ENCODE assay signal across 35 mouse cellular contexts in the genomic region with DNA sequence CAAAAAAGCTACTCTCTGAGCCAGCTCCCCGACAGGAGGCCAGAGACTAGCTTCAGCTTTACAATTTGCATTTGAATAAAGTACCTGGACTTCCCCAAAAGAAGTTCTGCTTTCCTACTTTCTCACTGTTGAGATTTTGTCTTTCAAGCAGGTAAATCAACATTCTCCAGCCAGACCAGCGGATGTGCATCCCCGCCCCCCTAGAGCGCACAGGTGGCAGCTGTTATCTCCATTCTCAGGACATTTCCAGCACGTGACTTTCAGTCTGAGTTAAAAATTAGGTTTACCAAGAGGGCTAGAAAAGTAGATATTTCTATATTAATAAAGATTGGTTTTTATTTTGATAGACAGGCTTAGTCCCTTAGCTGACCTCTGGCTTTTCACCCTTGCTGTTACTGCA. TPM values are rescaled to one million over a fixed set of nuclear protein-coding genes. Genes with fewer than 3 reads are reported as not detected.
"Had no signal": no experiment of that assay in that cellular context is flagged by ENCODE, and none has a peak within 500 bp of the region (broad histone marks: within the 10 kb centered on the region; RNA-seq: fewer than 3 reads in every experiment).

No protein-coding gene starts in this region.

RNA-seq across cellular contexts. Expression of a gene that starts 51.5 kb away (rescaled TPM):
- total RNA-seq: heart, postnatal 10 days; heart, postnatal 14 days; heart, postnatal 25 days; heart, postnatal 36 days; heart, postnatal 4 days; hematopoietic stem cell, adult 5-6 weeks; hindbrain, postnatal 0 days; layer of hippocampus, adult 18-20 months; layer of hippocampus, adult 2 months; layer of hippocampus, adult 8-10 months; layer of hippocampus, postnatal 10 days; layer of hippocampus, postnatal 14 days; layer of hippocampus, postnatal 25 days; layer of hippocampus, postnatal 36 days; left cerebral cortex, adult 18-20 months; left cerebral cortex, adult 2 months; left cerebral cortex, adult 8-10 months had no signal
- polyA plus RNA-seq: heart, embryonic 11.5 days; heart, embryonic 12.5 days; heart, embryonic 13.5 days; heart, embryonic 14.5 days; heart, embryonic 15.5 days; heart, embryonic 16.5 days; heart, postnatal 0 days; hindbrain, embryonic 10.5 days; hindbrain, embryonic 11.5 days; hindbrain, embryonic 12.5 days; hindbrain, embryonic 13.5 days; hindbrain, embryonic 14.5 days; hindbrain, embryonic 15.5 days; hindbrain, embryonic 16.5 days; hindbrain, postnatal 0 days; kidney, adult 2 months; kidney, embryonic 14.5 days; kidney, embryonic 15.5 days; kidney, embryonic 16.5 days had no signal
